19 mouse cellular contexts compared by ENCODE assay signal in the genomic region with DNA sequence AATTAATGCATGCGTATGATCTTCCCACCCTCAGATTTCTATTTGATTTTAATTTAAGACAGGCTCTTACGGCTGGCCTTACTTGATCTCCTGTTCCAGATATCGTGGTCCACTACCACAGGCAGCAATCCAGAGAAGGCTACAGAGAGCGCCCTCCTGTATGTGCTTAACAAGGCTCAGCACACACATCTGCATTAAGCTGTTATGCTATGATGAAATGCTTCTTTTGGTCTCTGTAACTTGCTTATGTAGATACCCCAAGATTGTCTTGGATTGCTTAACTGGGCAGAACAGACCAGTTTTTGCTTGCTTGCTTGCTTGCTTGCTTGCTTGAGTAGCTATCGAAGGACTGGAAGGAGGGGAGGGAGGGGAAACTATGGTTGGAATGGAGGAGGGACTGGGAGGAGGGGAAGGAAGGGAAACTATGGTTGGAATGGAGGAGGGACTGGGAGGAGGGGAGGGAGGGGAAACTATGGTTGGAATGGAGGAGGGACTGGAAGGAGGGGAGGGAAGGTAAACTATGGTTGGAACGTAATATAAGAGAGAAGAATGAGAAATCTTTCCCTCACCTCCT. TPM values are rescaled to one million over a fixed set of nuclear protein-coding genes. Genes with fewer than 3 reads are reported as not detected.
DNase-seq lines count a peak whose midpoint lies in the region; ATAC-seq lines count a peak whose summit lies in the region.
"Had no signal": no experiment of that assay in that cellular context is flagged by ENCODE, and none has a peak within 500 bp of the region (broad histone marks: within the 10 kb centered on the region; RNA-seq: fewer than 3 reads in every experiment).

No protein-coding gene starts in this region.

- no peaks in the 10 kb centered on the region for H3K9me3 ChIP-seq in kidney, embryonic 16.5 days (ENCODE audit: low read length)
- H3K9me3 ChIP-seq: forebrain, embryonic 13.5 days; hindbrain, embryonic 10.5 days; stomach, embryonic 15.5 days had no signal

- H3K9ac ChIP-seq in kidney, embryonic 16.5 days (replicated peaks; ENCODE audit: low read length), result no peak overlapping the region
- H3K9ac ChIP-seq: forebrain, embryonic 13.5 days; lung, embryonic 14.5 days; stomach, embryonic 15.5 days had no signal

- no peak overlapping the region for H3K4me2 ChIP-seq in kidney, embryonic 16.5 days (replicated peaks; ENCODE audit: low read depth, low read length)
- H3K4me2 ChIP-seq: forebrain, embryonic 13.5 days; liver, embryonic 11.5 days; lung, embryonic 14.5 days; stomach, embryonic 15.5 days had no signal

- peak; percentile 38 for DNase-seq in kidney, adult 11 months
- no peak for DNase-seq in kidney, postnatal 4 days
- peak; percentile 22 for DNase-seq in NIH3T3 (ENCODE audit: low read depth)
- peak; percentile 61 for DNase-seq in lung, postnatal 36 days
- DNase-seq in cerebellum, adult 9-10 months, result no peak
- no peak for DNase-seq in urinary bladder, postnatal 25 days (ENCODE audit: low spot score)
- DNase-seq: cerebellum, adult 2 months; gastrocnemius, postnatal 10 days; heart, adult 2 months; layer of hippocampus, adult 9-11 months; lung, embryonic 14.5 days; right cerebral cortex, postnatal 25 days had no signal

- no peak overlapping the region for H3K4me3 ChIP-seq in kidney, embryonic 16.5 days (ENCODE audit: low read length)
- H3K4me3 ChIP-seq: forebrain, embryonic 13.5 days; heart, adult 2 months; hindbrain, embryonic 10.5 days; stomach, embryonic 15.5 days had no signal

- H3K27me3 ChIP-seq in kidney, embryonic 16.5 days (ENCODE audit: insufficient read depth, low read length), result no peaks in the 10 kb centered on the region
- H3K27me3 ChIP-seq: CH12.LX; forebrain, embryonic 13.5 days; stomach, embryonic 15.5 days had no signal

- WGBS in kidney, embryonic 16.5 days, result 57% methylated on average over 6 of the region's 6 CpGs

- peak overlapping the region; percentile 70 for H3K27ac ChIP-seq in kidney, embryonic 16.5 days (ENCODE audit: low read length)
- H3K27ac ChIP-seq: forebrain, embryonic 13.5 days; heart, adult 2 months; hindbrain, embryonic 10.5 days; hindbrain, postnatal 0 days; stomach, embryonic 15.5 days had no signal

- no peaks in the 10 kb centered on the region for H3K36me3 ChIP-seq in kidney, embryonic 16.5 days (ENCODE audit: insufficient read depth, low read length)

- no peaks in the 10 kb centered on the region for H3K4me1 ChIP-seq in kidney, embryonic 16.5 days (ENCODE audit: insufficient read depth, low read length)
- H3K4me1 ChIP-seq: forebrain, embryonic 13.5 days; hindbrain, embryonic 10.5 days; stomach, embryonic 15.5 days had no signal

- peak; percentile 71 for ATAC-seq in kidney, embryonic 16.5 days (ENCODE audit: low FRiP score, low TSS enrichment)
- ATAC-seq: forebrain, embryonic 13.5 days; hindbrain, postnatal 0 days had no signal

RNA-seq across cellular contexts. Expression of a gene that starts 14.3 kb away (rescaled TPM):
- 45.2 and 45.4 TPM in 2 replicates for polyA plus RNA-seq in kidney, embryonic 16.5 days (2015; fragmentation: Nextera tagmentation; extraction: Ambion mirVana)

RNA-seq across cellular contexts. Expression of a gene that starts 47.6 kb away (rescaled TPM):
- polyA plus RNA-seq in kidney, embryonic 16.5 days (2015; fragmentation: Nextera tagmentation; extraction: Ambion mirVana), result 5.0 and 5.1 TPM in 2 replicates

Comparison
In these comparisons a context has a peak if more than half of its experiments do, and no peak if none do; other contexts are left out.
1. DNase-seq: peak in kidney, adult 11 months (single experiment), NIH3T3 (single experiment) and lung, postnatal 36 days (single experiment); none in kidney, postnatal 4 days (0 of 2), cerebellum, adult 9-10 months (single experiment) and urinary bladder, postnatal 25 days (single experiment).